Mouse (Mus musculus): Measurements from ENCODE around the gene B4galnt2.

DNA sequence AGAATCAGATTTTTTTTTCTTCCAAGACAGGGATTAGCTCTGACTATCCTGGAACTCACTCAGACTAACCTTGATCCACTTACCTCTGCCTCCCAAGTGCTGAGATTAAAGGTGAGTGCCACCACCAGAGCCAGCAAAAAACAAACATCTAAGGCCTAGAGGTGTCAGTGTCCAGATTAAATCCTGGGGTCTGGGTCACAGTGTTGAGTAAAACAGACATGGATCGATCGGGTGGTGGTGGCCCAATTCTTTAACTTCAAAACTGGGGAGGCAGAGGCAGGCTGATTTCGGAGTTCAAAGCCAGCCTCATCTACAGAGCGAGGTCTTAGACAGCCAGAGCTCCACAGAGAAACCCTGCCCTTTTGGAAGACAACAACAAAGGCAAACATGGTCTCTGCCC, 92.3 kb downstream of the B4galnt2 start:
- TF ChIP-seq TAL1 (IDR thresholded peaks at IDR 0.05; ENCODE audit: low read length): no peak
- no peak for TF ChIP-seq GATA1 (IDR thresholded peaks at IDR 0.05; ENCODE audit: low read length)

Data from erythroblast, embryonic 14.5 days (primary cell).